Mouse (Mus musculus): ENCODE measurements around the gene Plin4.
"Not testable (repeated sequence)": the region's sequence is repeated elsewhere in the genome, so short reads cannot be mapped to it uniquely, and the experiment has no call there.

Plin4 gene

DNA sequence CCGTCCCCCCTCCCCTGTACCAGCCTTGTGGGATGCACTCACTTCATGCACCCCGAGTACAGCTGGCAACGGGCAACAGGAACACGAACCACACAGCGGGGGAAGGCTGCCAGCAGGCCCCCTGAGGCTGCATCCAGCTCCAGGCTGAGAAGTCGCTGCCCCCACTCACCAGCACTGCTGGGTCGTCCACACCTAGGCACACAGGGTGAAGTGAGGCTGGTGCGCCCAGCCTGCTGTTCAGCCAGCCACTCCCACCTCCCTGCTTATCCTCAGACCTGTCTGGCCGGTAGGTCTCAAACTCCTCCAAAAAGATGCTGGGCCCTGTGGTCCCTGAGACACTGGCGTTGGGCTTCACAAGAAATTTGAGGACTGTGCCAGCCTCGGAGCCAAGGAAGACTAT, 16.6 kb upstream of the Plin4 start:
- no peak for DNase-seq (ENCODE audit: low read depth)

DNA sequence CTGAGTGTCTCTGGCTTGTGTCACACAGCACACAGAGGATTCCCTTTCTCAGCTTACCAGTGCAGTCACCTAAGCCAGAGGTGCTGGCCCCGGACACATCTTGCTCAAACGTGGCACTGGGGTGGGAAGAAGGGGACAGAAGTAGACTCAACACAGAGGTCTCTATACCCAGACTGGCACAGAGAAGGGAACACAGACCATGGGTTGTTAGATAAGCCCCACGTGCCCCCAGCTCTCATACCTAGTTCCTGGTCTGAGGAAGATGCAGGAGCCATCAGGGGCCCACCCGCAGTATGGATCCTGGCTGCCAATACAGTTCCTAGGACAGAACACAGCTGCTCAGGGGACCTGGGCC, 15.7 kb upstream of the Plin4 start:
- no peak for DNase-seq (ENCODE audit: low read depth)

DNA sequence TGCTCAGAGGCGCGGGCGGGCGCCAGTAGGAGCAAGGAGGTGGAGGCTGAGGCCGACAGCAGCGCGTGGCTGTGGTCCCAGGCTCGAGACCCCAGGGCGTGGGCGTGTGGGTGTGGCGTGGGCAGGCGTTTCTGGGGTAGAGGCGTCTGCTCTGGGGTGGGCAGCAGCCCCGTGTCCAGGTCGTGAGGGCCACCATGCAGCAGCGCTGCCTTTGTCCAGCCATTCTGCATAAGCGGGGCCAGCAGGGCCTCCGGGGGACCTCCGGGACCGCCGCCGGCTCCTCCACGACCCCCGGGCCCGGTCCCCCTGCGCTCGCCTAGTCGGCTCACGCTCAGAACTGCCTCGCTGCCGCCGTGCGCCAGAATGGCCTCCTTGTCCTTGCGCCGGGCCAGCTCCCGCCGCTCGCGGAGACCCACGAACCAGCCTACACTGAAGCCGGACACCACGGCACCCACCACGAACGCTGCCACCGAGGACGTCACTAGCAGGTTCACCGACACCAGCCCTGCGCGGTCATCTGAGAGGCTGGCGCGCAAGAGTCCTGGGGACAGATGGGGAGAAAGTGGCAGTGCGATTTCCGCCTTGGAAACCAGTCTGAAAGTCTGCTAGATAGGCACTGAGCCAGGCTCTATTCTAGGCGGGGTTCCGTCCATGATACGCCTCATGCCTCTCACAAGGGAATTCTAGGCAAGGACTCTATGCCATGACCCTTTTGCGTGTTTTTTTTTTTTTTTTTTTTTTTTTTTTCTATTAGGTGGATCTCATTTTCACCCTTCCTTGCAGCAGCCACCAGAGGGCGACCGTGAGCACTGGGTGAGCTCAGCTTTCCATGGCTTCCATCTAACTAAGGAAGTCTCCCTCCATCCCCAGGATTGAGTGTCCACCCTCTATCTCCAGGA, 15.0 kb upstream of the Plin4 start:
- peak; percentile 83 for DNase-seq (ENCODE audit: low read depth)

DNA sequence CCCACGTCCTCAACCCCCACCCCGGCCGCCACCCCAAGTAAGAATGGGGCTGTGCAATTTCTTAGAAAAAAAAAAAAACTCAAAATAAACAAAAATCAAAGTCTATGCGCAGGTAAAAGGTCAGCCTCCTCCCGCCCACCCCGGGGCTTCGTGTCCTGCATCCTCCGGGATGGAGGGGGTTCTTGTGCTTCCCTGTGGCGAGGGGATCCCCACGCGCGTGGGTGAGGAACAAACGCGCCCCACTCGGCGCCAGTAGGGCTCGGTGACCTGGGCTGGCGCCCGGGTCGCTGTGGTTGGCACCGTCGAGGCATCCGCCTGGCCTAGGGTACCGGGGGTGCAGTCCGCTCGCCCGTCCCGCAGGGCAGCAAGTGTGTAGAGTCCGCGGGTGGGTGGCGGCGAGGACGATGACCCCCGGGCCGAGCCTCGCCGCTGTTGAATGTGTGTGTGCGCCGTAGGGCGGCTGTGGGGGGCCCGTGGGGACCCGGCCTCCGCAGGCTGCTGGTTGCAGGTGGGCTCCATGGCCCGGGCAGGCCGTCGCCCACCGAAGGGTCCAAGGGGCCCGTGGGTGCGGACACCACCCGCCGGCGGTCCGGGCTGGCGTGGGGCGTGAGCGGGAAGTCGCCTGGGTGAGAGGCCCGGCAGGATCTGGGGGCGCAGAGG, 14.2 kb upstream of the Plin4 start:
- DNase-seq (ENCODE audit: low read depth) = no peak

DNA sequence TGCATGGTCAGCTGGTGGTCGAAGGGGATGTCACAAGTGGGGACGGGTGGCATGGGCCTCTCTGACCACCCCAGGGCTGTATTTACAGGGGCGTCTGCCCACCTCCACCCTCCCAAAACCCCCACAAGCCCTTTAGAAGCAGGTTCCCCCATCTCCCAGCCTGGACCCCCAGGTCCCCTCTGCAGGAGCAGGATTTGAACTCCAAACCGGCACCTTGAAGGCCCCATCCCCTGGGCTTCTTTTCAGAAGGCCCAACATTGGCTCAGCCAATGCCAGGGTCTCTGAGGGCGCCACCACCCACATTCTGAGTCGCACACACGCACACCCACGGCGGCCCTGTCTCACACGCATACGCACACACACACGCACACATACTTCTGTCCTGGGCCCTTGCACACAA, 13.6 kb upstream of the Plin4 start:
- no peak for DNase-seq (ENCODE audit: low read depth)

DNA sequence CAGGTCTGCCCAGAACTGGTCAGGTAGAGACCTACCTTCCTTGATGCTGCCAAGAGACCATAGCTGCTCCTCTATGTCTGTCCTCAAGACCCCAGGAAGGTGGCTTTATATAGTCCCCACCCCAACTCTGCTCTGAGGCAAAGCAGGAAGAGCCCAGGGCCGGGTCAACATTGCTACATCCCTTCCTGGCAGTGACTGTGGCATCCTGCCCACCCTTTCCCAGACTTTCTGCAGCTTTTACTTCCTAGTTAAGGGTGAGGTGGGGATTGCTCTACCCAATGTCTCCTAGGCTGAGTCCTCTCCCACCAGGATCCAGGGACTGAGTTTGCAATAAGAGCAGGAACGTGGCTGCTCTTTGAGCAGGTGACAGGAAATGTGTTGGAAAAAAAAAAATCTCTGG, 12.2 kb upstream of the Plin4 start, which contains the start of gene Lrg1:
Gene Lrg1, minus strand, starts transcription at position 176 of the 400 bp plus-strand sequence.
- DNase-seq (ENCODE audit: low read depth) = no peak

DNA sequence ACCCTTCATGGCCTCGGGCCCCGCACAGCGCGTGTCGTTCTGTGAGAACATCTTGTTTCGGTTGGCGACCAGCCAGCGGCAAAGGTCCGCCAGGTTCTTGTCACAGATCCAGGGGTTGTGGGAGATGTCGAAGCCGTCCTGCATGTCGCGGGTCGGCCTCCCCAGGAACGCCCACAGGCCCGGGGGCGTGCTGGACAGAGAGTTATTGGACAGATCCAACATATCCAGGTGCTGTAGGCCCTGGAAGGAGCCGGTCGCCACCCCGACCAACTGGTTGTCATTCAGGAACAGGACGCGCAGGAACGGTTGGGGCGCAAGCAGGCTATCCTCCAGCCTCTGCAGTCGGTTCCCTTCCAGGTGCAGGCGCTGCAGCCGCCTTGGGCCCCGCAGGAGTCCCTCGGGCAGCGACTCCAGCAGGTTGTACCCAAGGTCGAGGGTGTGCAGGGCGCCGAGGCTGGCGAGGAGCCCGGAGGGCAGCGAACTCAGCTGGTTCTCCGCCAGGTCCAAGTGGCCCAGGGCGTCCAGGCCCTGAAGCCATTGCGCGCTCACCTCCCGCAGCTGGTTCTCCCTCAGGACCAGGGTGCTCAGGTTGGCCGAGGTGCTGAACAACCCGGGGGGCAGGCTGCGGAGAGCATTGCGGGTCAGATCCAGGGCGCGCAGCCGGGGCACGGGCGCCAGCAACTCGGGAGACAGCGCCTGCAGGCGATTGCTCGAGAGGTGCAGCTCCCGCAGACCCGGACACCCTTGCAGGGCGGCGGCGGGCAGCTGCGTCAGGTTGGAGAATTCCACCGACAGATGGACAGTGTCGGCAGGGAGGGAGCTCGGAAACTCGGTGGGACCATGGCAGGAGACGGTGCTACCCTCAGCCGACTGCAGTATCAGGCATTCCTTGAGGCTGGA, 10.6 kb upstream of the Plin4 start:
- DNase-seq (ENCODE audit: low read depth) = no peak

DNA sequence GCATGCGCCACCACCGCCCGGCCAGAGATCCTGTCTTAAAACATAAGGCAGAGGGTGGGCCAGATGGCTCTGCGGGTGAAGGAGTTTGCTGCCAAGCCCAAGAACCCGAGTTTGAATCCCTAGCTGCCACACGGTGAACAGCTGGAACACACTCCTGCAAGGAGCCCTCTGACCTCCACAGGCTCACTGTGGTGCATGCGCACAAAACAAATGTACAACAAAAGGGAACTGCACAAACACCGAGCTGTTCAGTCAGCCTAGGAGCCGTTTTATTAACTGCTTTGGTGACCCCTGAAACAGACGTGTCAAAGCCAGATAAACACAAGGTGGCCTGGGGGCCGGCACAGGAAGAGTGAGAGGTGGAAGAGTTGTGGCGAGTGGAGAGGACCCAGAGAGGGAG, 9.8 kb upstream of the Plin4 start:
- no peak for DNase-seq (ENCODE audit: low read depth)

DNA sequence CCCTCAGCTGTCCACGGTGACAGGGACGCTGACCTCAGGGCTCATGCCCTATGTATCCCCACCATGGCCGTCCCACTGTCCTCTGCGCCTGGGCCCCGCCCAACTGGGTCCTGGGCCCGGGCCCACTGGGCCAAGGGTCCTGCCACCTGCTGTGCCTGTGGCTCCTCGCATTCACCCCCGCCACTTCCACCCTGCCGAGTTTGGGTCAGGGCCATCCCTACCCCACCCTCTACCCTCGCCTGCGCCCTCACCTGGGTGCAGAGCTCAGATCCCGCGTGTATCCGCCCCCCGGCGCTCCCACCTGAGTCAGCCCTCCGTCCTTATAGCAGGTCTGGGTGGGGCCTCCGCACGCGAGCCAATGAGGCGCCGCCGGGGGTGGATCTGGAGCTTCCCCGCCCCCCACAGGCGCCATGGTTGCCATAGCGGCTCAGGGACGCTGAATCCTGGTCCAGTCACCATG, 7.7 kb upstream of the Plin4 start, which contains the start of gene Plin5:
Gene Plin5, minus strand, starts transcription at position 346 of the 460 bp plus-strand sequence.
- peak; percentile 44 for DNase-seq (ENCODE audit: low read depth)

DNA sequence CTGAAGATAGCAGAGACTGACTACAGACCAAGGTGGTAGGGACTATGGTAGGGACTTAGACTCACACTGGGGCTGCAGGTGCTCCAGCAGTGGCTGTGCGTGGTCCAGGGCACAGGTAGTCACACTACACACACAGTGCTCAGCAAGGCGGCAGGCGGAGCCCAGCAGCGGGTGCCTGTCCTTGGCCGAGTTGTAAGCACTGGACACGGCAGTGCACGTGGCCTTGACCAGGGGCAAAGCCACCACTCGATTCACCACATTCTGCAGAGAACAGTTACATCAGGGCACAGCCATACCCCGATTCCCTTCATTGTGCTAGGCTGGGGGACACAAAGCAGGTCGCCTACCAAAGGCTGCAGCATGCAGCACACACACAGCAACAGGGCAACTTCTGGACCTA, 6.6 kb upstream of the Plin4 start:
- DNase-seq (ENCODE audit: low read depth) = no peak

DNA sequence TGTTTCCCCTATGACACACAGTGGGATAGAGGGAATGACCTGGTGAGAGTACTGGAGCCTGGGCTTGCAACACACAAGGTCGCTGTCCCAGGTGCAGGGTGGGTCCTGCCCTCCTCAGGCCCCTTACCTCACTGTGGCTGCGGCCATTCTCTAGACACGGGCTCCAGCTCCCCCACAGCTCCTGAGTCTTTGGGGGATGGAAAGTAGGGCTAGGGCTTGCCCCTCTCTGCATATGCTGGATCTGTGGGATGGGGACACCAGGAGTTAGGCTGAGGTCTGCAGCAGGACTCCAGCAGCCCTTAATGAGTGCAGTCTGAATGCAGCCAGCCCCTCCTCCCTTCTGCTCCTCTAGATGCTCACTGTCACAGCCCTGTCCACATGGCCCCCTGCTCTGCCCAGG, 3.1 kb upstream of the Plin4 start:
- DNase-seq (ENCODE audit: low read depth) = no peak

DNA sequence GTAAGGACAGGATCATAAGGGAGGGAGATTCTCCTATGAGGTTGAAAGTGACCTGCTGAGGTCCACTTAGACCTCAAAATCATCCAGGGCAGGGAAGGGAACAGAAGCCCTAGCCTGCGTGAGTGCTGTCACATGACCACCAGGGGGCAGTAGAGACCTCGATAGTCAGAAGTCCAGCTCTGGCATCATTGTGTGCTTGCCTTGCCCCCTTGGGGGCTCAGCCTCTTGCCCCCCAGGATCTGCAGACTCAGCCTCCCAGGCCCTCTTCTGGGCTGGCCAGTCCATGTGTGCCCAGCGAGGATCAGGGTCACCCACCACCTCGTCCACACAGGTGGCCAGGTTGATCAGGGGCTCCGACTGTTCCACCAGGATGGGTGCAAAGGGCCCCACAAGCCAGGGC, 2.3 kb upstream of the Plin4 start:
- peak; percentile 82 for DNase-seq (ENCODE audit: low read depth)

DNA sequence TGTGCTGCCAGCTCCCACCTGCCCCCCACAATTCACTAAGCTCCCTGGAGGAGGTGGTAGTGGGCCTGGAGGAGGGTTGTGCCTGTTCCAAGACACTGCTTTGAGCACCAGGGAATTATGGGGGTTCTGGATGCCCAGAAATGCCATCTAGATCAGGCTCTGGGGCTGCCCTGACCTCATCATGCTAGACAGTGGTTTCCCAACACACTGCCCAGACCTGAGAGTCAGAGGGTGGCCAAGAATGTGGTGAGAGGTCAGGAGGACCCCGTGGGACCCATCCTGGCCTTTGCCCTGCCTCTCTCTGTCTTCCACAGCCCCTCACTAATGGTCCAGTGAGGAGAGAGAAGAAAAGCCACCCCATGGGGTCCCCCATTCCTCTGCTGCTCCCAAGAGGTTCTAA, 1.4 kb upstream of the Plin4 start:
- no peak for DNase-seq (ENCODE audit: low read depth)

DNA sequence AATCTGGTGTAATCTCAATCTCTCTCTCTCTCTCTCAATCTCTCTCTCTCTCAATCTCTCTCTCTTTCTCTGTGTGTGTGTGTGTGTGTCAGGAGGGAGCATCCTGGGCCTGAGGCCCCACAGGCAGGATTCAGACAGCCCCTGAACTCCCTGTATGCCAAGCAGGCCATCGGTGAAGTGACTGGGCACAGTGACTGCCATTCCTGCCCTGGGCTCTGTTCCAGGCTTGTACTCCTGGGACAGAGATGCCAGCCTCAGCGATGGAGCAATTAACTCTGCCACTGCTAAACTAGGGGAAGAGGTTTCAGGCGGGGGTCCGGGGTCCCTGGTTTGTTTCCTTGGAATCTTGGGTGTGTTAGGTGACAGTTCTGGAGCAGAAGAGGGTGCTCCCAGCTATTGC, 968 bp upstream of the Plin4 start:
- DNase-seq (ENCODE audit: low read depth) = no peak

DNA sequence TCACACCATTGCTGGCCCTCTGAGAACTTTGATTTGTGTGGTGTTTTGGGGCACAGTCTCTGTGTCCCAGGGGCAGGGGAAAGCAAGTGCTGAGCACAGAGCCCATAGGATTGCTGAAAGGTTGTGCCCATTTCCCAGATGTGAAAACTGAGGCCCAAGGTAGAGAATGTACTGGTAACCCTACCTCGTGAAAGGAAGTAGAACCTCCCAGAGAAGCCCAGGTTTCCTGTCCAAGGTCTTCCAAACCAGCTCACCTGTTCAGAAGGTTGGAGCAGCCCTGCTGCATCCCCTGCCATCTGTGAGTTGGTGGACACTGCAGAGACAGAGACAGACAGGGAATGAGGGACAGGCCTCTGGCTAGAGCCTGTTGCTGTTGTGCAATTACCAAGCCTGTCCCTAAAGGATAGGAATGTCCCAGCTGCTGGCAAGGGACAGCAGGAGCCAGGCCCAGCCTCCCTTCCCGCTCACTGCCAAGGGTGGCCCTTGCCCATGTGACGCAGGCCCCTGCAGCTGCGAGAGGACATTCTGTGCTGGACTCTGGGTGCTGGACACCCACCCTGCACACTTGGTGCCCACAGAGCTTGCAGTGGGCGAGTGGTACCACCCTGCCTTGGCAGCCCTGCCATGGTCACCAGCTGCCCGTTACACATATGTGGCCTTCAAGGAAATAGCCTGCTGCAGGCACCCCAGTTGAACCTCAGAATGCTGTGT, 1.1 kb downstream of the Plin4 start:
- DNase-seq (ENCODE audit: low read depth) = no peak

DNA sequence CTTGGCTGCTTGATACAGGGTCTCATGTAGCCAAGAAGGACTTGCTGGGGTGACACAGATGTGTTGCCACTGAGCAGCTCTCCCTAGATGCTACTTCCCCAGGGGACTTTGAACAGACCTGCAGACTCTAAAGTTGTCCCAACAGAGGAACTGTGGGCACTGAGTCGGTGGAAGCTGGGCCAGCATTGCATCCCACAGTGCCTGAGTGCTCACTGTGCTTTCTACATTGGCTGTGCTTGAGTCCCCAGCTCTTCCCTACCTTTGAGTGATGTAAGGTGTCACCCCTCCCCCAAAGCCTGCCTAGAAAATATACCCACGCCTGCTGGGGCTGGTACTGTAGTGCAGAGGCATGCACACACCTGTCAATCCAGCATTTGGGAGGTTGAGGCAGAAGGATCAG, 1.9 kb downstream of the Plin4 start:
- DNase-seq (ENCODE audit: low read depth) = no peak

DNA sequence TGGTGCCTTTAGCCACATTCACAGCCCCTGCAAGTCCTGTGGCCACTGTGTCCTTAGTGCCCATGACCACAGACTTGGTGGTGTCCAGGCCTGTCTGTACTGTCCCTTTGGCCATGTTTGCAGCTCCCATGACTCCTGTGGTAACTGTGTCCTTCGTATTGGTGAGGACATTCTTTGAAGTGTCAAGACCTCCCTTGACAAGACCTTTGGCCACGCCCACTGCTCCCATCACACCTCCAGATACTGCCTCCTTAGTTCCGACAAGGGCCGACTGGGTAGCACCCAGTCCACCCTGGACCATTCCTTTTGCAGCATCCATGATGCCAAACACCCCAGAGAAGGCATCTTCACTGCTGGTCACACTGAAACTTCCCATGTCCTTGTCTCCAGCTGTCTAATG, 2.6 kb downstream of the Plin4 start:
- no peak for DNase-seq (ENCODE audit: low read depth)

DNA sequence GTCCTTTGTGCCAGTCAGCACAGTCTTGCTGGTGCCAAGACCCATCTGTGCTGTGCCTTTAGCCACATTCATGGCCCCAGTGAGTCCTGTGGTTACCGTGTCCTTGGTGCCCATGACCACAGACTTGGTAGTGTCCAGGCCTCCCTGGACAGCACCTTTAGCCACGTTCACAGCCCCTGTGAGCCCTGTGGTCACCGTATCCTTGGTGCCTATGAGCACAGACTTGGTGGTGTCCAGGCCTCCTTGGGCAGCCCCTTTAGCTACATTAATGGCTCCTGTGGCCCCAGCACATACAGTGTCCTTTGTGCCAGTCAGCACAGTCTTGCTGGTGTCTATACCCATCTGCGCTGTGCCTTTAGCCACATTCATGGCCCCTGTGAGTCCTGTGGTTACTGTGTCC, 3.2 kb downstream of the Plin4 start:
- DNase-seq (ENCODE audit: low read depth) = not testable (repeated sequence)

DNA sequence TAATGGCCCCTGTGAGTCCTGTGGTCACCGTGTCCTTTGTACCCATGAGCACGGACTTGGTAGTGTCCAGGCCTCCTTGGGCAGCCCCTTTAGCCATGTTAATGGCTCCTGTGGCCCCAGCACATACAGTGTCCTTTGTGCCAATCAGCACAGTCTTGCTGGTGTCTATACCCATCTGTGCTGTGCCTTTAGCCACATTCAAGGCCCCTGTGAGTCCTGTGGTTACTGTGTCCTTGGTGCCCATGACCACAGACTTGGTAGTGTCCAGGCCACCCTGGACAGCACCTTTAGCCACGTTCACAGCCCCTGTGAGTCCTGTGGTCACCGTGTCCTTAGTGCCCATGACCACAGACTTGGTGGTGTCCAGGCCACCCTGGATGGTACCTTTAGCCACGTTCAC, 4.8 kb downstream of the Plin4 start:
- not testable (repeated sequence) for DNase-seq (ENCODE audit: low read depth)

DNA sequence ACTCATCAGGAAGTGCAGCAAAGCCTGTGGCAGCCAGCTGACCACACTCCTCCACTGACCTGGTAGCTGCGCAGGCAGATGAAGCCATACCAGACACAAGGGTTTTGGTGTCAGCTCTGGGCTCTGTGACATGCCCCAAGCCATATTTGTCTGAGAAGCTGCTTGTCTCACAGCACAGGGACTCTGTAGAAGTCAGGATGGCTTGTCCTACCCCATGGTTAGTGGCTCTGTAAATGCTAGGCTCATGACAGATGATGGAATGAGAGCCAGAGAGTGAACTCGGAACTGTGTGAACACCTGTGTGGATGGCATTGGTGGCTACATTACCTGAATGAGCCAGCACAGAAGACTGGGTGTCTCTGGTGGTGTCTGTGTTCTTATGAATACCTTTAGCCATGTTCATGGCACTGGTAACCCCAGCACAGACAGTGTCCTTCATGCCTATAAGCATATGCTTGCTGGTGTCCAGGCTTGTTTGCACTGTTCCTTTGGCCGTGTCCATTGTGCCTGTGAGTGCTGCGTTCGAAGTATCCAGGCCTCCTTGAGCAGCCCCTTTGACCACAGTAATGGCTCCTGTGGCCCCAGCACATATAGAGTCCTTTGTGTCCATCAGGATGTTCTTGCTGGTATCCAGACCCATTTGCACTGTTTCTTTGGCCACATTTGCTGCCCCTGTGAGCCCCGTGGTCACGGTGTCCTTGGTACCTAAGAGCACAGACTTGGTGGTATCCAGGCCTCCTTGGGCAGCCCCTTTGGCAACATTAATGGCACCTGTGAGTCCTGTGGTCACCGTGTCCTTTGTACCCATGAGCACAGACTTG, 5.9 kb downstream of the Plin4 start:
- DNase-seq (ENCODE audit: low read depth) = no peak

DNA sequence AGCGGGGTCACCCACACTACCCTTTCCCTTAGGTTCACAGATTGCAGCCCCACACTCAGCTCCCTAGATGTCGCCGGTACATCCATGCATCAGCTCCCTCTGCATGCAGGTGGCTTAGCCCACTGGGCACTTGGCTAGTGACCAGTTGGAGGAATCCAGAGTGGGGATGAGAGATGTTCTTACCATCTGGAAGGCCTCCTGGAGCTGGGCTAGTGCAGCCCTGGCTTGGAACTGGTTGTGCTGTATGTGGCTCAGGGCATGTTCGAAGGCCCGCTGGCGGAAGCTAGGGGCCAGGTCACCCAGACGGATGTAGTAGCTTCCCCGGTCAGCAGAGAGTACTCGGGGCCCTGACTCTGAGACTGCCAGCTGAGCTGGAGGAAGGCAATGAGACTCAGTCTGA, 6.7 kb downstream of the Plin4 start:
- DNase-seq (ENCODE audit: low read depth) = no peak

All from induced T-regulatory cell, adult 2 months (primary cell).